Mouse (Mus musculus) midbrain, postnatal 0 days (tissue): ENCODE measurements around the gene Ndufb7. TPM values are rescaled to one million over a fixed set of nuclear protein-coding genes. Genes with fewer than 3 reads are reported as not detected.

Experiments used
- ATAC-seq: fragments of 200-750 bp; cut with Nextera tagmentation; 2 replicates; pipeline ENCODE4 v1.8.0; 2017; ENCODE audit warnings: moderate number of reproducible peaks, mild to moderate bottlenecking, moderate TSS enrichment, moderate library complexity; ENCODE audit not compliant: low FRiP score
- DNase-seq: peaks from one replicate; pipeline ENCODE4 v3.0.0-alpha.2; 2015; ENCODE audit warnings: low spot score
- H3K27ac ChIP-seq: fragments of 300-500 bp; sonication (generic); 2 replicates; pipeline ENCODE4 v1.5.1; 2014; ENCODE audit warnings: low read depth, mild to moderate bottlenecking, low read length, mixed read lengths
- H3K27me3 ChIP-seq: fragments of 300-500 bp; sonication (generic); 2 replicates; pipeline ENCODE4 v1.6.1; 2014; ENCODE audit warnings: low read length, control low read depth, mixed read lengths; ENCODE audit not compliant: insufficient read depth
- H3K36me3 ChIP-seq: fragments of 300-500 bp; sonication (generic); 2 replicates; pipeline ENCODE4 v1.6.1; 2014; ENCODE audit warnings: low read length, control low read depth, mixed read lengths; ENCODE audit not compliant: insufficient read depth
- H3K4me1 ChIP-seq: fragments of 300-500 bp; sonication (generic); 2 replicates; pipeline ENCODE4 v1.6.1; 2014; ENCODE audit warnings: mild to moderate bottlenecking, control low read depth, antibody characterized with exemption, low read length, mixed read lengths; ENCODE audit not compliant: insufficient read depth
- H3K4me2 ChIP-seq: fragments of 300-500 bp; sonication (generic); 2 replicates; pipeline ENCODE4 v1.6.1; 2014; ENCODE audit warnings: low read depth, mild to moderate bottlenecking, low read length, mixed read lengths; ENCODE audit not compliant: poor library complexity, severe bottlenecking
- H3K4me3 ChIP-seq: fragments of 300-500 bp; sonication (generic); 2 replicates; pipeline ENCODE4 v1.5.1; 2014; ENCODE audit warnings: low read depth, mild to moderate bottlenecking, low read length, moderate library complexity
- H3K9ac ChIP-seq: fragments of 300-500 bp; sonication (generic); replicated peaks from 2 replicates; pipeline ENCODE4 v1.6.1; 2014; ENCODE audit warnings: mild to moderate bottlenecking, low read length, moderate library complexity, mixed read lengths; ENCODE audit not compliant: poor library complexity, severe bottlenecking
- H3K9me3 ChIP-seq: fragments of 300-500 bp; sonication (generic); 2 replicates; pipeline ENCODE4 v1.6.1; 2016; ENCODE audit warnings: low read length, control low read depth
- CTCF ChIP-seq: IDR thresholded peaks from 2 replicates; pipeline ENCODE4 v1.5.1; 2016; ENCODE audit warnings: antibody characterized with exemption, mild to moderate bottlenecking
- WGBS: fragments of 180-500 bp; shearing (Covaris S2); extraction: QIAGEN DNeasy Blood & Tissue Kit; methylation state at CpG from one replicate; pipeline ENCODE4 v1.1.7; 2014; 5-methylcytosine and 5-hydroxymethylcytosine counted together
- polyA plus RNA-seq: library from polyadenylated mRNA; unstranded; fragments of >200 nt; fragmentation: Nextera tagmentation; extraction: Ambion mirVana; gene quantifications from 2 replicates; pipeline ENCODE4 v1.2.1, GENCODE M21; 2015
- total RNA-seq: library from RNA; depleted of rRNA; stranded (reverse); fragments of >200 nt; gene quantifications from 2 replicates; pipeline ENCODE4 v1.2.3, GENCODE M21; 2014

Ndufb7 gene
- total and polyA plus RNA-seq, 2 experiments from 2014 or later, result 151 to 396 TPM

- Histone ChIP-seq H3K9me3 (no peaks in the 10 kb centered on the region), H3K27ac (no peak overlapping the region), H3K9ac (no peak overlapping the region), H3K4me3 (no peak overlapping the region), H3K4me2 (no peak overlapping the region), H3K27me3 (no peaks in the 10 kb centered on the region), H3K36me3 (peaks cover 7% of the 10 kb centered on the region; the same call in 1 of the 2 replicates), H3K4me1 (peaks cover 7% of the 10 kb centered on the region; the same call in 1 of the 2 replicates)
- TF ChIP-seq CTCF, result no peak
- ATAC-seq (no peak), DNase-seq (no peak)
- 72% methylated on average over 17 of the region's 17 CpGs for WGBS
Observed at GRCm38 (mm10) chr8:83578131-83579055, 11.9 kb downstream of the Ndufb7 start.

- Histone ChIP-seq H3K27ac (no peak overlapping the region), H3K27me3 (no peaks in the 10 kb centered on the region), H3K4me3 (no peak overlapping the region), H3K9me3 (no peaks in the 10 kb centered on the region), H3K9ac (no peak overlapping the region), H3K4me2 (no peak overlapping the region), H3K36me3 (no peaks in the 10 kb centered on the region), H3K4me1 (peaks cover 7% of the 10 kb centered on the region; the same call in 1 of the 2 replicates)
- ATAC-seq (no peak), DNase-seq (no peak)
- no peak for TF ChIP-seq CTCF
- WGBS, result 87% methylated on average over 8 of the region's 8 CpGs
Observed at GRCm38 (mm10) chr8:83579676-83580075, 13.2 kb downstream of the Ndufb7 start.

- H3K27ac ChIP-seq, result no peak overlapping the region
- peaks cover 6% of the 10 kb centered on the region; the same call in 1 of the 2 replicates for H3K4me1 ChIP-seq
- H3K4me2 ChIP-seq, result no peak overlapping the region
- no peak overlapping the region for H3K9ac ChIP-seq
- ATAC-seq (no peak), DNase-seq (no peak)
- H3K27me3 ChIP-seq, result no peaks in the 10 kb centered on the region
- WGBS, result 91% methylated on average over 8 of the region's 8 CpGs
- H3K9me3 ChIP-seq, result no peaks in the 10 kb centered on the region
- no peak for TF ChIP-seq CTCF
- no peak overlapping the region for H3K4me3 ChIP-seq
- no peaks in the 10 kb centered on the region for H3K36me3 ChIP-seq
Observed at GRCm38 (mm10) chr8:83580826-83581225, 14.4 kb downstream of the Ndufb7 start.

- no peak overlapping the region for H3K9ac ChIP-seq
- H3K4me1 ChIP-seq, result 0 out of 2 replicates have a peak, but pooled peaks cover 5% of the 10 kb centered on the region
- no peak overlapping the region for H3K4me2 ChIP-seq
- no peaks in the 10 kb centered on the region for H3K27me3 ChIP-seq
- no peaks in the 10 kb centered on the region for H3K9me3 ChIP-seq
- ATAC-seq (no peak), DNase-seq (no peak)
- H3K27ac ChIP-seq, result no peak overlapping the region
- 83% methylated on average over 8 of the region's 8 CpGs for WGBS
- no peak overlapping the region for H3K4me3 ChIP-seq
- H3K36me3 ChIP-seq, result no peaks in the 10 kb centered on the region
- no peak for TF ChIP-seq CTCF
Observed at GRCm38 (mm10) chr8:83582226-83582625, 15.8 kb downstream of the Ndufb7 start.

GRCm38 (mm10) chr8:83583236-83583635 lies 16.8 kb downstream of the Ndufb7 start:
- Histone ChIP-seq H3K4me1 (peaks cover 10% of the 10 kb centered on the region; the same call in 1 of the 2 replicates), H3K27me3 (no peaks in the 10 kb centered on the region), H3K36me3 (0 out of 2 replicates have a peak, but pooled peaks cover 1% of the 10 kb centered on the region), H3K27ac (no peak overlapping the region), H3K4me2 (no peak overlapping the region), H3K4me3 (no peak overlapping the region), H3K9ac (no peak overlapping the region), H3K9me3 (no peaks in the 10 kb centered on the region)
- 81% methylated on average over 15 of the region's 15 CpGs for WGBS
- TF ChIP-seq CTCF, result no peak
- DNase-seq, result no peak
- no peak for ATAC-seq

GRCm38 (mm10) chr8:83584771-83585170 lies 18.3 kb downstream of the Ndufb7 start:
- Histone ChIP-seq H3K4me3 (no peak overlapping the region), H3K27ac (no peak overlapping the region), H3K9me3 (no peaks in the 10 kb centered on the region), H3K9ac (no peak overlapping the region), H3K36me3 (0 out of 2 replicates have a peak, but pooled peaks cover 3% of the 10 kb centered on the region), H3K27me3 (no peaks in the 10 kb centered on the region), H3K4me2 (no peak overlapping the region), H3K4me1 (peaks cover 11% of the 10 kb centered on the region; the same call in 1 of the 2 replicates)
- no peak for TF ChIP-seq CTCF
- ATAC-seq (no peak), DNase-seq (no peak)
- 75% methylated on average over 1 of the region's 1 CpGs for WGBS
